Mouse (Mus musculus): ENCODE results near the gene Plgrkt.

Plgrkt gene

DNA sequence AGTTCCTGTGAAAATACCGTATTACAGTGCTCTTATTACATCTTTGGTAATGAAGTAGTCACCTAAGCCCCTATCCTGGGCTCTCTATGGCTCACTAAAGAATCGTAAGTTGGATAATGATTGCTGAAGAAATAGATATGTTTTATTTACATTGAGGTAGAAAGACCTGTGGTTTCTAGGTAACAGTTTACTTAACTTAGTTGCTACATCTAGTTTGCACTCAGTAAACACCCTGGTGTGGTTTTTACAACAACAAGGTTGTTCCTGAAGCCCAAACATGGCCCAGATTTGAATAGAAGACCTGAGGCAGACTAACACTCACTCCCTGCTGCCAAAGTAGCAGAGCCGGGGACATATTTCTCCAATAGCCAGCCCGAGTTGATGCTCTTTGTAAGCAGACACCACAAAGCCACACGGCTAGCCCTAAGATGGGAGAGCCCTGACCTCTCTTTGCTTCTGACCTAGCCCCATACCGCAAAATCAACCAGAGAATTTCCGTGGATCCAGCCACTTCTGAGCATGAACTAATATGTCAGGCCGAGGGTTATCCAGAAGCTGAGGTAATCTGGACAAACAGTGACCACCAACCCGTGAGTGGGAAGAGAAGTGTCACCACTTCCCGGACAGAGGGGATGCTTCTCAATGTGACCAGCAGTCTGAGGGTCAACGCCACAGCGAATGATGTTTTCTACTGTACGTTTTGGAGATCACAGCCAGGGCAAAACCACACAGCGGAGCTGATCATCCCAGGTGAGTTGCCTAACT lies 12.8 kb upstream of the Plgrkt start:
- ATAC-seq (ENCODE audit: low TSS enrichment): no peak

- ATAC-seq (ENCODE audit: low TSS enrichment): no peak
Observed at GRCm38 (mm10) chr19:29376382-29376781, 9.2 kb upstream of the Plgrkt start.

DNA sequence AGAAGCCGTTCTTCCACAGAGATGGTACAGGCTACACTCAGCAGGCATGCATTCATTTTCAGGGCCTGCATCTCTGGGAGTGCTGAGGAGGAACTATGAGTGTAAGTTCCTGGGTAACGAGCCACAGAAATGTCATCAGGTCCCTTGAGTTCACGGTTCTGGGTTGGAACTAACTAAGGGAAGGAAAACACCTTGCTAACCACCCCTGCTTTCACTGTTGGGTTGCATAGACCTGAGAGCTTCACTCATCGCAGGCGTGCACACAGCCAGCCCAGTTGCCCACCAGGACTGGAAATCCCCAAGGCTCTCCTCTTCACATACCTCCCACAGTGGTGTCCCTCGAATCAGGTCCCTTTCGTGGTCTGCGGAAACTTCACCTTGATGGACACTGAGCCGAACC lies 7.8 kb upstream of the Plgrkt start:
- ATAC-seq (ENCODE audit: low TSS enrichment): no peak

DNA sequence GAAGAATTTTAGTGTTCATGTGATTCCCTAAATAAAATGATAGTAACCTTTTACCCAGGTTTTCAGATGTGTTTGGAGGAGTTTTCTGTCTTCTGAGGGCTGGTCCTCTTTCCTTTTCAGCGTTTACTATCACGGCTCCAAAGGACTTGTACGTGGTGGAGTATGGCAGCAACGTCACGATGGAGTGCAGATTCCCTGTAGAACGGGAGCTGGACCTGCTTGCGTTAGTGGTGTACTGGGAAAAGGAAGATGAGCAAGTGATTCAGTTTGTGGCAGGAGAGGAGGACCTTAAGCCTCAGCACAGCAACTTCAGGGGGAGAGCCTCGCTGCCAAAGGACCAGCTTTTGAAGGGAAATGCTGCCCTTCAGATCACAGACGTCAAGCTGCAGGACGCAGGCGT lies 6.2 kb upstream of the Plgrkt start:
- ATAC-seq (ENCODE audit: low TSS enrichment): peak; percentile 82

DNA sequence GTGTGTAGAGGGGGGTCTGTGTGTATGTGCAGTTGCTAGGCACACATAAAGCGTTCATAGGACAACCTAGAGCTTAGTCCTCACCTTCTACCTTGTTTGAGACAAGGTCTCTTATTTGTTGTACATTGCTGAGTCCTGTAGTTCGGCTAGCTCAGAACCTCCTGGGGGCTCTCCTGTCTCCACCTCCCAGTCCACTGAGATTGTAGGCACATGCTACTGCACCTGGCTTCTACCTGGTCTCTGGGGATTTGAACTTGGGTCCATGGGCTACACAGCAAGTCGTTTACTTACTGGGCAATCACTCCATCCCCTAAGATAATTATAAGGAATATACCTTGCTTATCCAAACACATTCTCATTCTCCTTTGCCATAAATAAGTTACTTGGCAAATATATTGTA lies 5.4 kb upstream of the Plgrkt start:
- no peak for ATAC-seq (ENCODE audit: low TSS enrichment)

DNA sequence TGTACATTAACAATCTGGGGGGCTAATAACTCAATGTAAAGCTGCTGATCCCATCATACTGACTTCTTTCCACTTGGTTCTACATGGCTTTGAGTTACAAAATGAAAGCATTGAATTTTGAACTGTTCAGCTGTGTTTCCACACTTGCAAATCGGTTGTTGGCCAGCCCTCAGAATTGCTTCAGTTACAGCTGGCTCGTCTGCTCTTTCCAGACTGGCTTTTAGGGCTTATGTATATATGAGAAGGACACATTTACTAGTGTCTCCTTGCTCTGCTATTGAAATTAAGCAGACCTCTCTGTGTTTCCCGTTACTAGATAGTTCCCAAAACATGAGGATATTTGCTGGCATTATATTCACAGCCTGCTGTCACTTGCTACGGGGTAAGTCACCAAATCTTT lies 4.9 kb upstream of the Plgrkt start:
- ATAC-seq (ENCODE audit: low TSS enrichment): peak; percentile 76

DNA sequence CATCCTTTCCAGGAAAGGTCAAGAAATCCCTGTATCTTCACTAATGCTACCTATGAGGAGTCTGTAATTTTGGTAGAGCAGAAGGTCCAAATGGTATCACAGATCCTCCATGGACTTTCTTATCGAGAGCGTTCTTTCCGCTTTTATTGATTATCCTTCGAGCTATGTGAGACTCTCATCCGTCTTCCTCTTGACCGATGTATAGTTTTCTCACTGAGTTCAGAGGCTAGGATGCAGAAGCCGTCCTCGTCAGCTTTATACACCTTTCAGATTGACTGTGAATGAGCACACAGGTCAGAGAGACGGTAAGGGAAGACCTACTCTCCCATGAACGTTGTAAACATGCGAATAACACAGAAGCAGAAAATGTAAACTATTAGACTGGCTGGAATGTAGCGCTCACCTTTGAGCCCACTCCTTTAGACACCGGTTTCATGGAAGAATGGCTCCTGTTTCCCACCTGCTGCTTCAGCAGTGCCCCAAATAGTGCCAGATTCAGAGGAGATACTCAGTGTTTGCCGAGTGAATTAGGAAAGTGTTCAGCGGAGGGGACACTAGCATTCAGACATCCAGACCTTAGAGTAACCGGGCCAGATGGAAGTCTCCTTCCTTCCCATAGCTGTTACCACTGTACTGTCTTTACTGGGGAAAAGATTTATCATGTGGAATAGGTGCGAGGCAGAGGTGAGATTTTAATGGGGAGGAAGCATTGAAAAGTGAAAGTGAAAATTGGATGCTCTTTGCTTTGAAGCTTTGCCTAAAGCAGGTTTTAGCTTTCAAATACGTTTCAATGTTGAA lies 4.3 kb upstream of the Plgrkt start:
- ATAC-seq (ENCODE audit: low TSS enrichment): no peak

GRCm38 (mm10) chr19:29370545-29371283 lies 3.5 kb upstream of the Plgrkt start:
- ATAC-seq (ENCODE audit: low TSS enrichment): no peak

DNA sequence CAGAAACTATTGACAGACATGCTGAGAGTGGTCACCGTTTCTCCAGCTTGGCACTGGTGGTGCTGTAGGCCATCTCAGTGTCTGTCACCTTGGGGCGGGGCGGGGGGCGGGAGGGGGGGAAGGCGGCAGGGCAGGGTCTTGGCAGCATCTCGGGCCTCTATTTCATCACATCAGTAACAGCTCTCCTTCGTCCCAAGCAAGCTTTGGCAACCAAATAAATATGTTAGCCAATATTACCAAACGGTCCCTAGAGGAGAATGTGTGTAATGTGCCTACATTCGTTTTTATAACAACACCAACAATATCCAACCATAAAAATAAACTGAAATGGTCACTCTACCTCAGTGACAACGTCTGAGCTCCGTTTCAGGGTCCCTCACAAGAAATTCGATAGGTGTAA lies 2.9 kb upstream of the Plgrkt start:
- no peak for ATAC-seq (ENCODE audit: low TSS enrichment)

- ATAC-seq (ENCODE audit: low TSS enrichment): no peak
Observed at GRCm38 (mm10) chr19:29368671-29369309, 1.6 kb upstream of the Plgrkt start.

DNA sequence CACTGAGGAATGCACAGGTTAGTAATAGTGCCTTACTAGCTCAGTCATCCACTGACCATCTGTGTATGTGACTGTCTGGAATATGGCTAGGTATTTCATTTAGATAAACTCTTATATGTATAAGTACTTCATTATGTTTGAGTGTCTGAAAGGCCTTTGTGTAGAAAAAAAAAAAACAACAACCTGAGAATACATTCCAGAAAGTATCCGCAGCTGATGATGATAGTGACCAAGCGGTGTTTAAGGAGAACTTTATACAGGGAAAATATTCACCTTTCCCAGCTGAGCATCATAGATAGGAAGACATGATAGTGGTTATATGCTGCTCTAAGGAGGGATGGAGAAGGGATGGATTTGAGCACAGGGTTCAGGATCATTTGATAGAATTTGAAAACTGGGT lies 851 bp upstream of the Plgrkt start:
- no peak for ATAC-seq (ENCODE audit: low TSS enrichment)

DNA sequence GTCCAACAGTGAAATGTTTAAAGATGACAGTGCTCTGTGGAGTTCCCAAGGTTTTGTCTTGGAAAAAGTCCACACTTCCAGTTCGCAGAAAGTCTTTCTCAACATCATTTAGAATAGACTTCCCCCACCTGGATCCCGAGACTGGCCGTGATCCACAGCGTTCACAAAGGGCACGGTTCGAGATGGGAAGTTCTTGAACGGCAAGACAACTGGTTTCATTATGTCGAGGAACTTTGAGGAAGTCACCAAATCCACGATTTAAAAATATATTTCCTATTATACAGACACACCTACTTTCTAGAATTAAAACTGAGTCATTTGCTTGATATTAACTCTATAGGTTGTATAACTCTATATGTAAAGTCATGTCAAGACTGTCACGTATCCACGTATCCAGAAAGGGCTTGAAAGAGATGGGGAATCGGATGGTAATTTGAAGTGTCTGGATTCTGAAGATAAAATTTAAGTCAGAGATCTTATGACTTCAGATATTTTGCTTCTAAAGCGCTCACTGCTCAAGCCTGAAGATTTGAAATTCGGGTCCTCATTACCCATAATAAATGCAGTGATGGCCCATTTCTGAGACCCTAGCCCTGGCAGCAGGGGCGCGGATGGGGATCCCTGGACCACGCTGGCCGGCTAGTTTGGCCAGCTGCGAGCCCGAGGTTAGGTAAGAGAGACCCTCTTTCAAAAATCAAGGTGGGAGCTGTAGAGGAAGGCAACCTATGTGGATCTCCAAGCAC lies 793 bp downstream of the Plgrkt start:
- no peak for ATAC-seq (ENCODE audit: low TSS enrichment)

GRCm38 (mm10) chr19:29365105-29365504 lies 2.1 kb downstream of the Plgrkt start:
- ATAC-seq (ENCODE audit: low TSS enrichment): no peak

DNA sequence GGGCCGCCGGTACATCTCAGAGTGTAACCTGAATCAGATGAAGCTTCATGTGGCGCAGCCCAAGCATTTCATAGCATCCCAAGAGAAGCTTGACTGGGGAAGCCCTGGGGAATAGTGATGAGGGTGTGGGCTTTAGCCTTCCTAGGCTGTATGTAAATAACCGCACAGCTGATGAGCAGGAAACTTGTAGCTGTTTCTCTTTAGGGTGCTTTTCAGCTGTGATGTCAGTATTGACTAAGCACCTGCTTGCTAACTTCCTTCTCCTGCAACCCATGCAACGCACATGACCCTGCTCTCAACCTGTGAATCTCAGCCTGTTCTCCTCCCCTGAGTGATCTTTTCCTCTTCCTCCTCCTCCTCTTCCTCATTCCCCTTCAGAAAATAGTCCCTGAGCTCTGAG lies 3.1 kb downstream of the Plgrkt start:
- no peak for ATAC-seq (ENCODE audit: low TSS enrichment)

DNA sequence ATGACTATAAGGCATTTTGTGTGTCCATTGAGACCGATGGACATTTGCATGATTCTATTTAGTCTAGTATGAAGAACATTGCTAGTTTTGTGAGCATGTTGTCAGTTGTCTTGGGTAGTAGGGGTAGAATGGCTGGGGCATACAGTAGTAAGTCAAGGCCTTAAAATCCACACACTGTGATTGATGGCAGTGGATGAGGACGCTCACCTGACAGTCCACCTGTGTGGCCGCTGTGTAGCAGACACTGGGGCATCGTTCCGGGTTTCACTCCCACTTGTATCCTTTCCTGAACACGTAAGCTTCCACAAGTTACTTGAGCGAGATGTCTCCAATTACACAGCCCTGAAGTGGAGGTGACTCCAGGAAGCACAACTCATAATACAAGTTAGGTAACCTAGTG lies 3.6 kb downstream of the Plgrkt start:
- ATAC-seq (ENCODE audit: low TSS enrichment): no peak

GRCm38 (mm10) chr19:29362173-29362930 lies 4.8 kb downstream of the Plgrkt start:
- peak; percentile 24; the same call in 1 of the 2 replicates for ATAC-seq (ENCODE audit: low TSS enrichment)

DNA sequence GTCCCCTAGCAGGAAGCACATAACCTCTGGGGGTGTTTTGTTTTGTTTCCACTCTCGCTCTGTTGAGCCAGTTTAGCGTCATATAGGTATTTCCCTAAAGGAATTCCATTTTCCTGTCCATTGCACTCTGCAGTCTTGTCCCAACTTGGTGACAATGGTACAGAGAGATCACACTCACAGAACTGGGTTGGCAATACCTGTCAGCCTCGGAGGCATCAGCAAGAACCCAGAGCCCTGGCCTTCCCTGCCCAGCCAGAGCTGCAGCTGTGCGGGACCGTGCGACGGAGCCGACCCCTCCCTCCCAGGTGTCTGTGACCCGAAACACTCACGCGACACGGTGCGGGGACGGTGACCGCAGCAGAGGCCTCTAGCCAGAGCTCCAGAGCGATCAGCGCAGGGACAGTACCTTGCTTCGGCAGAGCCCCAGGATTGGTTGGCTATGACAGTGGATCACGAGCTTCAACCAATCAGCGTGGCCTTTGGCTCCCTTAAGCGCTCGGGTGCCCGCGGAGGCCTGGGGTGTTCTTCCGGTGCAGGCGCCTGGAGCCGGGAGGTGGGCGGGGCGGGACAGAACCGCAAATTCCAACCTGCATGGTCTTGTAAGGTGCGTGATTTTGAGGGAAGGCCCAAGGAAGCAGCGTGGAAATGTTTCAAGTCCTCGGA lies 5.6 kb downstream of the Plgrkt start:
- ATAC-seq (ENCODE audit: low TSS enrichment): peak; percentile 99

DNA sequence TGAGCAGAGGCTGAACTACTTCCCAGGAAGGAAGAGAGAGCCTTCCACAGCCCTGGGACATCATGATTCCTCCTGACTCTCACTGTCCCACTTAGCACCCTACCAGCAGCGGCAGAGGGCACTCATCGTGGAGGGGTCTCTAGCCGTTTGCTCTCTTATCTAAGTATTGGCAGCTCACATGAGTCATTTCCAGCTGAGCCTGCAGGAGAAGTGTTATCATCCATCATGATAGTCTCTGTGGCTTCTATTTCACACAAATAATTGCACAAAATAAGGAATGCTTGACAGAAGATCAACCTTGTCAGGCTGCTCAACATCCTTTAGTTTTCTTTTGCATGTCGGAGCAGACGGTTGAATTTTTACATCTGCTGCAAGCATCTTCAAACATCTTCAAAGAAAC lies 6.9 kb downstream of the Plgrkt start:
- ATAC-seq (ENCODE audit: low TSS enrichment): no peak

DNA sequence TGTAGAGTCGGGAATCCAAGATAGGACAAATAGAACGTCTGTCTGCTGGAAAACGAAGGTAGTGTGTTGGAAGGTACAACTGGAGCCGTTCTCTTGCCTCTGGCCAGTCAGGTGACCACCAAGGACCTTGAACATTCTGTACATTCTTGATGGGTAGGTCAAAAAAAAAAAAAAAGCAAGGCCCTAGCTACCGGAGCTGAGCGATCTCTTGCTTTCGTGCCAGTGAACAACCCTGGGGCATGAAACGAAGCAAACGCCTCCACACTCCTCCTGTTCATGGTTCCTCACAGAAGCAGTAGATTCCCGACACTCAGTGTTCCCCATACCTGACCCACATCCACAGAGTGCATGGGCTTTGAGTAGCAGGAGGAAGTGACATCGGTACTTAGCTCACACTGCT lies 10.9 kb downstream of the Plgrkt start:
- no peak for ATAC-seq (ENCODE audit: low TSS enrichment)
